Mouse (Mus musculus): Measurements from ENCODE around the gene Rhoq. TPM values are rescaled to one million over a fixed set of nuclear protein-coding genes. Genes with fewer than 3 reads are reported as not detected.

Rhoq gene
- polyA plus RNA-seq, 1 experiment from 2014 or later = 23.8 TPM

- H3K27me3 ChIP-seq = no peaks in the 10 kb centered on the region
- WGBS = 84% methylated on average over 8 of the region's 8 CpGs
- 0 out of 2 replicates have a peak overlapping the region, but pooled peaks have one; percentile 8 for H3K9ac ChIP-seq (replicated peaks)
- H3K4me2 ChIP-seq = no peak overlapping the region
- H3K9me3 ChIP-seq = no peaks in the 10 kb centered on the region
- no peak overlapping the region for H3K27ac ChIP-seq
- no peak for ATAC-seq (ENCODE audit: insufficient number of reproducible peaks, insufficient read depth, low FRiP score, low TSS enrichment, low read depth)
- H3K4me1 ChIP-seq (replicated peaks) = peaks cover 13% of the 10 kb centered on the region
- H3K4me3 ChIP-seq (replicated peaks) = no peak overlapping the region
- H3K36me3 ChIP-seq = peaks cover 2% of the 10 kb centered on the region; the same call in 1 of the 2 replicates
Measured at GRCm38 (mm10) chr17:86991306-86991705, 28.4 kb downstream of the Rhoq start.

- no peak overlapping the region for H3K4me2 ChIP-seq
Measured at GRCm38 (mm10) chr17:86997323-86997722, 34.4 kb downstream of the Rhoq start.

GRCm38 (mm10) chr17:87008950-87009349, 46.1 kb downstream of the Rhoq start:
- 88% methylated on average over 3 of the region's 3 CpGs for WGBS
- no peak overlapping the region for H3K9ac ChIP-seq (replicated peaks)
- ATAC-seq (ENCODE audit: insufficient number of reproducible peaks, insufficient read depth, low FRiP score, low TSS enrichment, low read depth) = no peak
- no peak overlapping the region for H3K4me3 ChIP-seq (replicated peaks)
- no peak overlapping the region for H3K27ac ChIP-seq
- H3K9me3 ChIP-seq = no peaks in the 10 kb centered on the region
- no peaks in the 10 kb centered on the region for H3K4me1 ChIP-seq (replicated peaks)
- H3K4me2 ChIP-seq = no peak overlapping the region
- peaks cover 23% of the 10 kb centered on the region for H3K36me3 ChIP-seq
- H3K27me3 ChIP-seq = no peaks in the 10 kb centered on the region

More at GRCm38 (mm10) chr17:86997323-86997722, 34.4 kb downstream of the Rhoq start:
- ATAC-seq (ENCODE audit: insufficient number of reproducible peaks, insufficient read depth, low FRiP score, low TSS enrichment, low read depth) = no peak
- H3K9ac ChIP-seq (replicated peaks) = no peak overlapping the region
- no peak overlapping the region for H3K4me3 ChIP-seq (replicated peaks)
- H3K27me3 ChIP-seq = no peaks in the 10 kb centered on the region
- no peaks in the 10 kb centered on the region for H3K9me3 ChIP-seq
- no peaks in the 10 kb centered on the region for H3K4me1 ChIP-seq (replicated peaks)
- WGBS = 92% methylated on average over 6 of the region's 6 CpGs
- H3K36me3 ChIP-seq = peaks cover 41% of the 10 kb centered on the region
- H3K27ac ChIP-seq = no peak overlapping the region

GRCm38 (mm10) chr17:87011301-87012019, 48.6 kb downstream of the Rhoq start:
- Histone ChIP-seq H3K36me3 (peaks cover 26% of the 10 kb centered on the region), H3K9ac (replicated peaks) (no peak overlapping the region), H3K27ac (no peak overlapping the region), H3K9me3 (0 out of 2 replicates have a peak, but pooled peaks cover 2% of the 10 kb centered on the region), H3K4me3 (replicated peaks) (no peak overlapping the region), H3K4me2 (no peak overlapping the region), H3K27me3 (no peaks in the 10 kb centered on the region), H3K4me1 (replicated peaks) (no peaks in the 10 kb centered on the region)
- WGBS = 91% methylated on average over 13 of the region's 13 CpGs
- ATAC-seq (ENCODE audit: insufficient number of reproducible peaks, insufficient read depth, low FRiP score, low TSS enrichment, low read depth) = no peak

GRCm38 (mm10) chr17:87019692-87020091, 56.8 kb downstream of the Rhoq start:
- no peak overlapping the region for H3K4me3 ChIP-seq (replicated peaks)
- peaks cover 8% of the 10 kb centered on the region for H3K4me1 ChIP-seq (replicated peaks)
- H3K4me2 ChIP-seq = no peak overlapping the region
- H3K27me3 ChIP-seq = no peaks in the 10 kb centered on the region
- ATAC-seq (ENCODE audit: insufficient number of reproducible peaks, insufficient read depth, low FRiP score, low TSS enrichment, low read depth) = no peak
- WGBS = 93% methylated on average over 5 of the region's 5 CpGs
- peaks cover 33% of the 10 kb centered on the region for H3K36me3 ChIP-seq
- H3K27ac ChIP-seq = no peak overlapping the region
- H3K9me3 ChIP-seq = 0 out of 2 replicates have a peak, but pooled peaks cover 2% of the 10 kb centered on the region
- H3K9ac ChIP-seq (replicated peaks) = no peak overlapping the region

- Histone ChIP-seq H3K36me3 (peaks cover 26% of the 10 kb centered on the region), H3K4me1 (replicated peaks) (peaks cover 17% of the 10 kb centered on the region), H3K9ac (replicated peaks) (peak overlapping the region; percentile 69), H3K4me2 (peak overlapping the region; percentile 78), H3K27ac (no peak overlapping the region), H3K9me3 (no peaks in the 10 kb centered on the region), H3K27me3 (no peaks in the 10 kb centered on the region), H3K4me3 (replicated peaks) (peak overlapping the region; percentile 74)
- ATAC-seq (ENCODE audit: insufficient number of reproducible peaks, insufficient read depth, low FRiP score, low TSS enrichment, low read depth) = peak; percentile 79; the same call in 1 of the 2 replicates
- WGBS = under 1% methylated on average over 55 of the region's 55 CpGs
Measured at GRCm38 (mm10) chr17:87024491-87025242, 61.8 kb downstream of the Rhoq start.

GRCm38 (mm10) chr17:87025269-87025949, 62.5 kb downstream of the Rhoq start, which contains the start of the genes Pigf and Cript:
Pigf (minus strand) TSS chr17:87025406.
Cript (plus strand) TSS chr17:87025550.
- Histone ChIP-seq H3K36me3 (peaks cover 27% of the 10 kb centered on the region; the same call in 1 of the 2 replicates), H3K9ac (replicated peaks) (peak within 1 kb of the TSS; percentile 69), H3K4me1 (replicated peaks) (peaks cover 17% of the 10 kb centered on the region), H3K9me3 (no peaks in the 10 kb centered on the region), H3K27me3 (no peaks in the 10 kb centered on the region), H3K4me3 (replicated peaks) (peak within 1 kb of the TSS; percentile 74), H3K4me2 (peak within 1 kb of the TSS; percentile 78), H3K27ac (no peak within 1 kb of the TSS)
- ATAC-seq (ENCODE audit: insufficient number of reproducible peaks, insufficient read depth, low FRiP score, low TSS enrichment, low read depth) = peak; percentile 98
- WGBS = under 1% methylated on average over 42 of the region's 43 CpGs

- WGBS = 56% methylated on average over 9 of the region's 10 CpGs
- Histone ChIP-seq H3K4me2 (no peak overlapping the region), H3K4me3 (replicated peaks) (no peak overlapping the region), H3K27me3 (no peaks in the 10 kb centered on the region), H3K9ac (replicated peaks) (no peak overlapping the region), H3K36me3 (peaks cover 34% of the 10 kb centered on the region), H3K27ac (no peak overlapping the region), H3K9me3 (no peaks in the 10 kb centered on the region), H3K4me1 (replicated peaks) (no peaks in the 10 kb centered on the region)
- ATAC-seq (ENCODE audit: insufficient number of reproducible peaks, insufficient read depth, low FRiP score, low TSS enrichment, low read depth) = no peak
Measured at GRCm38 (mm10) chr17:87036141-87037073, 73.5 kb downstream of the Rhoq start.

GRCm38 (mm10) chr17:87038496-87038895, 75.6 kb downstream of the Rhoq start:
- H3K4me2 ChIP-seq = no peak overlapping the region
- no peak overlapping the region for H3K27ac ChIP-seq
- H3K4me3 ChIP-seq (replicated peaks) = no peak overlapping the region
- ATAC-seq (ENCODE audit: insufficient number of reproducible peaks, insufficient read depth, low FRiP score, low TSS enrichment, low read depth) = no peak
- no peaks in the 10 kb centered on the region for H3K9me3 ChIP-seq
- WGBS = 90% methylated on average over 5 of the region's 5 CpGs
- no peaks in the 10 kb centered on the region for H3K27me3 ChIP-seq
- peaks cover 25% of the 10 kb centered on the region for H3K36me3 ChIP-seq
- no peak overlapping the region for H3K9ac ChIP-seq (replicated peaks)
- H3K4me1 ChIP-seq (replicated peaks) = no peaks in the 10 kb centered on the region

GRCm38 (mm10) chr17:87041739-87042138, 78.9 kb downstream of the Rhoq start:
- Histone ChIP-seq H3K4me1 (replicated peaks) (no peaks in the 10 kb centered on the region), H3K4me3 (replicated peaks) (no peak overlapping the region), H3K27me3 (peaks cover 3% of the 10 kb centered on the region; the same call in 1 of the 2 replicates), H3K36me3 (peaks cover 10% of the 10 kb centered on the region; the same call in 1 of the 2 replicates), H3K9me3 (no peaks in the 10 kb centered on the region), H3K27ac (no peak overlapping the region), H3K9ac (replicated peaks) (no peak overlapping the region), H3K4me2 (no peak overlapping the region)
- no peak for ATAC-seq (ENCODE audit: insufficient number of reproducible peaks, insufficient read depth, low FRiP score, low TSS enrichment, low read depth)
- 65% methylated on average over 19 of the region's 19 CpGs for WGBS
